Mouse (Mus musculus): ENCODE data around the gene Tm4sf1. TPM values are rescaled to one million over a fixed set of nuclear protein-coding genes. Genes with fewer than 3 reads are reported as not detected.
A peak's percentile ranks its signal among the peaks of the same experiment; 100 is the strongest.

Gene Tm4sf1
- 1 to 10 TPM; 8.0 to 8.6 TPM for total RNA-seq (2021)

DNA sequence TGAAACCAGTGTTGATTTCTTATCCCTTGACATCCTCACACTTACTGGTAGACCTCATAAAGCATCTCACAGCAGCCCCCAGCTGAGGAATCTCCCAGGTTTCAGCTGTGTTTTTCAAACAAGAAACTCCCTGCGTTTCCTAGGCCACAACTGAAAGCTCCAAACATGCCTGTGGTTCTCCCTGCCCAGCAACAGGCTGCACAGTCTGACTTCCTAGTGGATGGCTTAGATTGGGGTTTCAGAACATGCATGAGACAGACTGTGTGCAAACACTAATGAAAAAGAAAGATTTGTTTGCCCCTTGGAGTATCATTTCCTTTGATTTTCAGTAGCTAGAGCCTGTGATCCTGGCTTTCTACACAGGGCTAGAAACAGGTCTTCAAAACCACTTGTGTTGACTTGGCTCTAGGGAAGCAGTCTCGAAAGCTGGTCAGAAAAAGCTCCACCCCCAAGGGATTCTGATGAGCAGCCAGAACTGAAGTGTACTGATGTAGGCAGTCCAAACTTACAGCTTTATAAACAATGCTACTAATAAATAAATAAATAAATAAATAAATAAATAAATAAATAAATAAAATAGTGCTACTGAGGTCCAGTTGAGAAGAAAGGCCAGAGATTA, at the start of gene Tm4sf1:
Gene Tm4sf1, minus strand, starts transcription at position 68 of the 619 bp plus-strand sequence.
- intact Hi-C loops (cut with DNase I), result no loop called here
- no peak for DNase-seq

DNA sequence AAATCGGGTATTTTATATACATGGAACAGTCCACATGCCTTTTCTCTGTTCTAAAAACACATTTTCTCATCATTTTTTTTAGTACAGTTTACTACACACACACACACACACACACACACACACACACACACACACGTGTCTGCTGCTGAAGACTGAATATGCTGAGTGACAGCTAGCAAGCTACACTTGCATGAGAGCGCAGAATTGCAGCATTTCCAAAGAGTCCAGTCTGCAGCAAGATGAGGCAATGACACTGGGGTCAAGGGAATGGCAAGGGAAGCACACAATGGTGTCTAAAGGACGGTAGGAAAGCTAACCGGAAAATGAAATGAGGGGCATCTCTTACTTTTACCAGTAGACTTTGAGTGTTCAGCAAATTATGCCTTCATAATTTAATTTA, 43.0 kb upstream of the Tm4sf1 start:
- DNase-seq, result no peak
- intact Hi-C loops (cut with DNase I), result no loop called here

DNA sequence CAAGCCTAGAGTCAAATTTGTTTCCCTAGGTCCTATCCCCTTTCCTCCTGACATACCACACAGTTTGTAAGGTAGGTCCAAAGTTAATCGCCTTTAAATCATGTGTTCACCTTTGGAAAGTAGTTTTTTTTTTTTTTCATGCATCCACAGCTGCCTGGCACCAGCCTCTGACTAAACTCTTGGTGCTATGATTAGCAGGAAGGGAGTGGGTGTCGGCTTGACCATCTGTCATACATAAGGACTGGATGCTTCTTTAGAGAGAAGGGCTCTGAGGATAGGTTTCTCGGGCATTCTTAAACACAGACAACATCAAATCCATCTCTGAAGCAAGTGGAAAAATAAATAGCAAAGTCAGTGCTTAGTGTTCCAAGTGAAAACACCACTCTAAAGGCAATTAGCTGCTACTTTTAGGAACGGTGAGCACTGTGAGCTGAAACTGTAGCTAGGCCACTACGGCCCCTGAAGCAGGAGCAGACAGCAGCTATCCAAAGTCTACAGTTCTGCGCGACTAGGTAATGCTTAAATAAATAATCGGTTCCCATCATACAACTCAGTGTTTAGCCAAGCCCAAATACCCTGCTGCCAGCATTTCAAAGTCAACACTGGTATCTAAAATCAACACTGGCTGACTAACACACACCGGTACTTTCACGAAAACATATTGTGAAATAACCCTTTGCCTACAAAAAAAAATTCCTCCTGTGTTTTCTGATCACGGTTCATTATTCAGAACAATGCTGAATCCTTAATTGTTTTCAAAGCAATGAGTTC, 42.2 kb upstream of the Tm4sf1 start:
- intact Hi-C loops (cut with DNase I), result no loop called here
- no peak for DNase-seq

DNA sequence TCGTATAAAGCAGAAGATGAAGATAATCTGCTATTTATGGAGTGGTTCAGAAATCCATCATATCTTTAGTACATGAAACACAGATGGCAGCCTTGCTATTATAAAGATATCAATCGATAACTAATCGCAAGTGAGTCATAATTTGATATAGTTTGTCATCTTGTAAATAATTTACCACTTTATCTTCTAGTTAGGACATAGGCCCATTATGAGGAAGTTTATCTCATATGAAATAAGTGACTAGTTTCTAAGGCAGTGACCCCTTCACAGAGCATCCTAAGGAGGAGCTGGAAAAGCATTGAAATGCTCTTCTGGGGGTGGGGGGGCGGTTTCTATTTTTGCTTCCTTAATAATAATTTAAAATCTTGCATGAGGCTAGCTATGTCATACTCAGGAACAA, 41.2 kb upstream of the Tm4sf1 start:
- intact Hi-C loops (cut with DNase I), result no loop called here
- no peak for DNase-seq

DNA sequence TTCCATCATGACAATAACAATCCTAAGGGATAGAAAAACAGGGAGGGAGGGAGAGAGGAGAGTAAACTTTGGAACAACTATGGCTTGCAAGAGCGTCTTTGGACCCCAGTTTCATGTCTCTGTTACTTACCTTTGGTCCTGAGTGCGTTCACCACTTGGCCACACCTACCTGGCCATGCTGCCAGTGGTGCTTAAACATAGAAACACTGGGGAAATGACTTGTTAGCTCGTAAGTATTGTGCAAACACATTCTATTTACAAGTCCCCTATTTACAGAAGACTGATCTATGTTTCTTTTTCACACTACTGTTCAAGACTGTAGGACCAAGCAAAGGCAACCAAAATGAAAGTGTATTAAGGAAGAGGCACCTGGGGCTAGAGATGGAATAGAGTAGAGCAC, 39.5 kb upstream of the Tm4sf1 start:
- intact Hi-C loops (cut with DNase I), result no loop called here
- DNase-seq, result no peak

DNA sequence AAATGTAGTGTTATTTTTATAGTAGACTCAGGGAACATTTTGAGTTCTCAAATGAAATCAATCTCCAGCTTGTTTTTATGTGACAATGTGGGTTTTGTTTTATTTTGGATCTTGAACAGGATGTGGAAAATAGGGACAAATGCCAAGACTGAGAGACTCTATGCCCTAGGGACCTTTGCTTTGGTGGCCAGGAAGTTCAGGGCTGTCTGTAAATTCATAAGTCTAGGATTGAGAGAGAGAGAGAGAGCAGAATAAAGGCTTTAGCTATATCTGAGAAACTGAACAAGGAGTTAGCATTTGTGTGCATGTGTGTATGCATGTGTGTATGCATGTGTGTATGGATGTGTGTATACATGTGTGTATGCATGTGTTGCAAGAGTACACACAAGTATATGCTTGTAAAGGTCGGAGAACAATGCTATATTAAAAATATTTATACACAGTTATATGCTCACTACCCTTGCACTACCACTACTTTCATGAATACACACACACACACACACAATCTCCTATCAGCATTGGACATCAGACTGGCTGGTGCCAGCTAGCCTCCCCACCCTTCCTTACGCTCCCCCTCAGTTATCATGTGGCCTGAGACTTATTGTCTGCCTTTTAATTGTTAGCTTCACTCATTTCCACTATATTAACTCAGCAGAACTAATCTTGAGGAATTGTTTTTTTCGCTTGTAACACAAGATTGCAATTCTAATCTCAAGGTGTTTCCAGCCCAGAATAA, 33.5 kb upstream of the Tm4sf1 start:
- intact Hi-C loops (cut with DNase I), result no loop called here
- DNase-seq, result no peak

DNA sequence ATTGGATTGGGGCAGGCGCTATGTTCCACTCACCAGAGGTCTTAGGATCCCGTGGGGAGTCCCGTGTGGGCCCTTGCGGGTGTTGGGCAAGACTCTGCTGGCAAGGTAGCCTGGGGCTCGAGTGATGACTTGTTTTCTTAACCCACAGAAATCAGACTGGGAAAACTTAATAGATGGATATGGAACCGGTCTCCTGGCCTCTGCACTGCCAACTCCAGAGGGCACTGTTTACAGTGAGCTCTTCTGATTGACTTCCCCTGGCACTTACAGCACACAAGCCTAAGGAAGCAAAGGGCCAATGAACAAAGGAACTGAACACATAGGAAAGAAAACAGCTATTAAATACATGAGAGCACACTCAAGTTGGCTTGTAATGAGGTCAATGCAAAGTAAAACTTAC, 26.2 kb upstream of the Tm4sf1 start:
- intact Hi-C loops (cut with DNase I), result no loop called here
- DNase-seq, result no peak

DNA sequence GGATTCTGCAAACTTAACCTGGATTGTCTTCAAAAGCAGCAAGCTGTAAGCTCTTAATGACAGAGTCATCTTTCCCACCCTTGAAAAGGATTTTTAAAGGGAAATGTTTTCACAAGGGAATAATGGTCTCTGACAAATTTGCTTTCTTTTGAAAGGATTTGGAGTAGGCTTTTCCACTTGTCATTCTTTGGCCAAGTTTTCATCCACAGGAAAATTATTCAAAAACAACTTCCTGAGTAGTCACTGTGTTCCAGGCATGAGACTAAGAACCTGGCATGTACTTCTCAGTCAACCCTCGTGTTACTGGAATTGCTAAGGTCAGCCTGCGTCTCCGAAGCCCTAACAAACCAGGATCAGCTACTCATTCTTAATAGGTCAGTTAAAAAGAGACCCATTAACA, 5.3 kb upstream of the Tm4sf1 start:
- no peak for DNase-seq
- intact Hi-C loops (cut with DNase I), result no loop called here

DNA sequence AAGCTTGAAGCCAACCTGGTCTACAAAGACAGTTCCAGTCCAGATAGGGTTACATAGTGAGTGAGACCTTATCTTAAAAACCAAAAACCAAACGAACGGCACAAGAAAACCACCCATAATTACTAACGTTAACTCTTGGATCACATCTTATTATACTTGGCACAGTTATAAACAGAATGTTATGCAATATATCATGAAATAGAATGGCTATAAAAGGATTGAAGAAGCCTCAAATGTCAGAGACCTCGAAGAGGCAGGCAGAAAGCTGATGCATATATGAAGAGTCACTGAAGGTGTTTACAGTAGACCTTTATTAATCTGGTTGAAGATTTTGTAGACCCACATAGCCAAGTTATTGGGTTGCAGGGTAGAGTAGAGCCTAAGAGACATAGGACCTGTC, 3.8 kb upstream of the Tm4sf1 start:
- intact Hi-C loops (cut with DNase I), result no loop called here
- no peak for DNase-seq

DNA sequence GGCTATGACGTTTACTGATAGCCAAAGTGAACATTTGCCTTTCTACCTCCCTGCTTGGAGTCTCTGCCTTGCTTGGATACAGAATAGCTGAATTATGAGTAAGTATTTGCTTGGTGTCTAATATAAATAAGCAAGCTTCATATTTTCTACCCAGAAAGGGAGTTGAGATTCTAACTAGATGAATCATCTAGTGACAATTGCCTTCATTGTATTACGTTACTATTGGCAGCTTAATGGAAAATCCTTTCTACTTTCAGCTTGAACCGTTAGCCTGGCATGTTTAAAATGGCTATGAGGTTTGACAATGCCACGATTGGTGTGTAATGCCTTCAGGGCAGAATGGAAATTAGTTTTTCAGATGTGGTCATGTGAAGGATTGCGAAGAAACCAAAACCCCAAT, 2.7 kb upstream of the Tm4sf1 start:
- intact Hi-C loops (cut with DNase I), result no loop called here
- no peak for DNase-seq

DNA sequence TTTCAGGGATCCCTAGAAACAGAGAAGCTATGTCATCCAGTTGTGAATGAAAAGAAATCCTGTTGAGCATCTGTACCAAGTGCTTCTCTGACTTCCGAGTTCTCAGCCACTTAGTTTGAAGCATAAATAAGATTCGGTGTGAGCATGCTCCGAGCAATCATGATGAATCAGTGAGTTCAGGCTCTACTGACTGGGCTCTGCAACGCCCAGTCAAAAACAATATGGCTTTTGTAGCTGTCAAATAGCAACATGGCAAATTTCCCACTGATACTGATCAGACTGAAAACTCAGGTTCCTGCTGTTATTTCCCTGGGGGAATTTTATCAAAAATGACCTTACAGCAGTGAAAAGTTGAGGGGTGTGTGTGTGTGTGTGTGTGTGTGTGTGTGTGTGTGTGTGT, 2.3 kb upstream of the Tm4sf1 start:
- intact Hi-C loops (cut with DNase I), result no loop called here
- no peak for DNase-seq

DNA sequence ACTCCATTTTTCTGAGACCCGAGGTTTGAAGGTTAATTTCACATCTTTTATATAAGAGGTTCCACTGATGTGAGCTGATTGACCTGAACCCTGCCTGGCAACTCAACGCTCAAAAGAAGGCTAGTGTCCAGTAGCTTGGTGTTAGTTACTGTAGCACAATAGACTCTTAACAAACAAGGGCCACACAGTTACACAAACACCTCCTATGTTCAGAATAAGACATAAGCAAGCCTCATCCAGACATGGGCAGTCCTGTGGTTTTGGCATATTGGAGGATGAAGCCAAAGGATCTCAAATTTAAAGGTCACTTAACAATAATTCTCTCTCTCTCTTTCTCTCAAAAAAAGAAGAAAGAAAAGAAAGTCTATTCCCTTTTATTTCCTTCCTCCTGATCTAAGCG, 1.7 kb upstream of the Tm4sf1 start:
- intact Hi-C loops (cut with DNase I), result no loop called here
- no peak for DNase-seq

DNA sequence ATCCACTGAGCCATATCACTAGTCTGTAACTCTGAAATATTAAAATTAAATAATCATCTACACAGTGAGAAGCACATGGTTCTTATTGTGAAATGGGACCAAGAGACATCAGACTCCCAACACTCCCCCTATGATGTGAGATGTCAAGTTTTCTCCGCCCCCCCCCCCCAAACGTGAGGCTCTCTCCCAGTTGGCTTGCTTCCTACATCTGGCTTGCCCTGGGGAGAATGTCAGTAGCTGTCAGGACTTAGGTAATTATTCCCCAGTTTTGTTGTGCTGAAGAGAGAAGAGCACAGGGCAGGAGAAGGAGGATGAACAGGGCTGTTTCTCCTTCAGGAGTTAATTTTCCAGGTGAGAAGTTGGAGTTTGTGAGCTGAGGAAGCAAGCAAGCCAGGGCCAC, 1.1 kb upstream of the Tm4sf1 start:
- intact Hi-C loops (cut with DNase I), result no loop called here
- DNase-seq, result no peak

DNA sequence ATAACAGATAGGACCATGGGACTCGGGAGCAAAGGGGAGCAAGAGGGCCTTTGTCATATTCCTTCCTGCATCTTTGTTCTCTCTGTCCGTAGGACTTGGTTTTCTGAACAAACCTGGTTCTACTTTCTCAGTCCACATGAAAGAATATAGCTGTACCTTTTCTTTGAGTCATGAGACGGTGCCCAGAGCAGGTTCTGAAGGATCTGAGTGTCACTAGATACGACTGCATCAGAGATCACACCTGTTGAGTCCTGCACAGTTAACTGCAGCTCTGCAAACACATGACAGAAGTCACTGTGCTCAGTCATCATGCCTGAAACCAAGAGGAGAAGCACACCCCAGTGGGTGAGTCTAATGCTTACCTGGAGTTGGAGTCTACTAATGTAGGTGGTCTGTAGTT, 422 bp downstream of the Tm4sf1 start:
- no peak for DNase-seq
- intact Hi-C loops (cut with DNase I), result no loop called here

DNA sequence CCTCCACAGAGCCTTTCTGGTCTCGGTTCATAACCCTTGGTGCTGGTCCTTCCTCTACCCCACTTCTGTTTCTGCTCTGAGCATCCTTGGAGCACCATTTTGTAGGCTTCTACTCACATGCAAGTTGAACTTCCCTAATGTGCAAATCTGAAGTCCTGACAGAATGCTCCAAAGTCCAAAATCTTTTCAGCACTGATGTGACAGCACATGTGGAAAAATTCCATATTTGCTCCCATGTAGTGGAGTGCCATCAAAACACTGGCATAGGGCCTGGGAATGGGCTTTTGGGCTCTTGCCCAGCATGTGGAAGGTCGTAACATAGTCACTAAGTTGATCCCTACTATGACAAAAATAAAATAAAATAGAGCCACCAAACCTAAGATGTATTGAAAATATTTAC, 3.8 kb downstream of the Tm4sf1 start:
- no peak for DNase-seq
- intact Hi-C loops (cut with DNase I), result no loop called here

DNA sequence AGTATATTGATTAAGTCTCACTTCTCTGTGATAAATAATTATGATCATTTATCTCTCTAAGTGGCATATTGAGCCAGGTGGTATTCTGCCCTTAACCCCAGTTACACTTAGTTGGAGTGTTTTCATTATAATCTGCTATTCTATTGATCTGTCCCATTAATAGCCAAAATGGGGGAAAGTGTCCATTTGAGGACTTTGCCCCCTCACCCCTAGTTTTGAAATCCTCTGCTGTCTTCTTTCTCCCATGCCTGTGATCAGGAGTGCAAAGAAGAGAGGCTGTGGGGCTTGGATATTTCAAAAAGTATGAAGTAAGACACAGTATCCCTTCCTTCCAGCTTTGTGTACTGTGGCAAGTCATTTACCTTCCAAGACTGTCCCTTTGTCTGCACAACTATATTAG, 5.2 kb downstream of the Tm4sf1 start:
- no peak for DNase-seq
- intact Hi-C loops (cut with DNase I), result no loop called here

DNA sequence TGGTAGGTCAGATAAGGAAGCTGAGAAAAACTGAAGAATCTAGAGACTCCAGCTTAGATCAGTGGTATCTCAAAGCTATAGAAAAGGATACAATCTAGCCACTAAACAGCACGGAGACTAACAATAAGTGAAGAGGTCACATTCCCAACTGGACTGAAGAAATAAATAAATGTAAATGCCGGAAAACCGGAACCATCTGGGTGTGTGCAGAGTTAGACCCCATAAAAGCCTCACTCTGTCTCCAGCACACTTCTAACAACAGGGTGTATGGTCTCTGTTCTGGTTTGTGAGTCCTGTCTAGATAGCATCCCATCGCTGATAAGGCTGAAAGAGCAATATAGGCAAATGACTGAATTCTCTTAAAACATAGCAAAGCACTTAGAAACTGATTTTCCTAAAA, 6.2 kb downstream of the Tm4sf1 start:
- intact Hi-C loops (cut with DNase I), result no loop called here
- DNase-seq, result no peak

DNA sequence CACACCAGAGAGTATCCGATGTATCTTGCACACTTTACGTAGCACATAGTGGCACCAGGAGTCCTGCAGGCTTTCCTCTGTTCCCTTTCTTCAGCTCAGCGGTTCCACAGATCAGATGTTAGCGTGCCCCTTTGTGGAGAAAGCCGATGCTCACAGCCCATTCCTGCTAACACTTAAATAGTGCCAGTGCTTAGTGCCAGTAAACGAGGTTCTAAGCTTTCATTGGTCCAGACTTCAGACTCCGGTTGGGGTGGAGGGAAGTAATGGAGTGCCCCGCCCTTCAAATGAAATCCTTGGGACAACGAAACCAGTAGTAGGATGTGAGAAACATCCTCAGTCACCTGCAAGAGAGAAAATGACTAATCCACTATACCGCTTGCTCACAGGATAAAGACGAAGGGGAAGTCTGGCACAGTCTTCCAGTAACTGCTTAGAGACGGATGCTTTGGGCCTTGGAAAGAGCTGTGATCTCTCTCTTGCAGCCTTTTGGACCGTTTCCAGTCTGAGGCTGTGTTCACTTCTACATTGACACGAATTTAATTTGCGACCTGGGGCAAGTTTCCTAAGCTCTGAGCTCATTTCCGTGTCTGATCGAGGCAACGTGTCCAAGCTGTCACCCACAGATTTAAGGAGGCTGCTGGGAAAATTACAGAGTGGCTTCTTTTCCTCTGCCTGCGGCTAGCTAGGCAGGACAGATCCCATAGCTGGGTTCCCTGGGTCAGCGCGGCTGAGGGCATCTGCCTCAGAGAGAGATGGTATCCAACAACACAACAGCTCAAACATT, 6.9 kb downstream of the Tm4sf1 start:
- intact Hi-C loops (cut with DNase I), result no loop called here
- peak; percentile 10 for DNase-seq

DNA sequence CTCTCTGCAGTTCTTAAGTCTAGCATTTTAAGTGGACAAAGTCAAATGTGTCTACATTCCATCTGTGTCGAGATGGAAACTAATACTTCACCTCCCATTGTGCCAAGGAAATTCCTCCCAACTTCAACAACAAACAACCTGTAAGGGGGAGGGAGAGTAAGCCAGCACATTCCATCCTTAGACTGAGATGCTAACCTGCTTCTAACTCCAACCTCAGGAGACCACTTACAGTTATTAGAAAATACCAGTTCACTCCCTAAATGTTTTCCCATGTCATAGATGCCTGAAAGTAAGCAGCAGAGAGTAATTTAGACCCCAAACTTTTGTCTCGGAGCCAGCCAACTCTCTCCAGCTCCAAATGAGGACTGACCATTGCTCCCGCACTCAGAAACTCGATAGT, 7.9 kb downstream of the Tm4sf1 start:
- DNase-seq, result no peak
- intact Hi-C loops (cut with DNase I), result no loop called here

DNA sequence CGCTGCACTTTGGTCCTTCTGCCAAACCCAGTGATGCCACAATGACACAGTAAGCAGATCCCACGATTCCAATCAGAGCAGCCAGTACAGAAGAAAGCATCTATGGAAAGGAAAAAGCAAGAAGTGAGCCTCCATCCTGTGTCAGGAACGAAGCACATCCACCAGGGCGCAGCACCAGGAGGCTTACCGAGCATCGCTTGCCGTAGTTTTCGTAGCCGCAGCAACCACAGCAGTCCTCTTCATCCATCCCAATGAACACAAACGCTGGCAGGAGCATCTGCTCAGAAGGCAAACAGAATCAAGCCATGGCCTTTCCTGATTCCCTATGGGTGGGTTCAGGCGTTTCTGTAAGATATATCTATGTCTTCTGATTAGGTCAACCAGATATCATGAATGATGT, 9.0 kb downstream of the Tm4sf1 start:
- intact Hi-C loops (cut with DNase I), result no loop called here
- DNase-seq, result no peak

DNA sequence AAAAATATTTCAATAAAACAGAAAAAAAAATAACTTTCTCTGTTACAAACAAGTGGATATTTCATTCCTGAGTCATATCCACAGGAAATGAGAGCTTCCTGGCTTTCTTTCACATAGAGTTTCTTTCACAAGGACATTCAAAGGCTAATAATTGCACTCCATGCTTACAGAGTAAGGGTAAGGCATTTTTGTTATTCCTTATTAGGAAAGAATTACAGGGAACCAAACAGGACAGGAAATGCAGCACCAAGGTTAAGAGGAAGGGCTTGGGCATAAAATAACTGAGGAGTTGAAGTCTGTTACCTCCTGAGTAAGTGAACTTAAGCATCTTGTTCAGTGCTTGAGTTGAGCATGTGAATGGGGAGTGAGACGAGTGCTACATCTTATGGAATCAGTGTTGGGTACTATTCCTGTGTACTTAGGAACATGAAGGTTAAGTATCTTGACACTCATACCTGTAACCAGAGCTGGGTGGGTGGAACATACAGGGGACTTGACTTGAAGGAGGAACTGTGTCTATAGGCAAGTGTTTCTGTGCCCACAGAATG, 12.8 kb downstream of the Tm4sf1 start:
- no peak for DNase-seq
- intact Hi-C loops (cut with DNase I), result no loop called here

All from left cerebral cortex, postnatal 4 days (tissue).